Mouse (Mus musculus): ENCODE measurements around the gene Hbs1l. TPM values are rescaled to one million over a fixed set of nuclear protein-coding genes. Genes with fewer than 3 reads are reported as not detected.

The Hbs1l gene
- polyA plus RNA-seq, 1 experiment = 73.6 TPM

DNA sequence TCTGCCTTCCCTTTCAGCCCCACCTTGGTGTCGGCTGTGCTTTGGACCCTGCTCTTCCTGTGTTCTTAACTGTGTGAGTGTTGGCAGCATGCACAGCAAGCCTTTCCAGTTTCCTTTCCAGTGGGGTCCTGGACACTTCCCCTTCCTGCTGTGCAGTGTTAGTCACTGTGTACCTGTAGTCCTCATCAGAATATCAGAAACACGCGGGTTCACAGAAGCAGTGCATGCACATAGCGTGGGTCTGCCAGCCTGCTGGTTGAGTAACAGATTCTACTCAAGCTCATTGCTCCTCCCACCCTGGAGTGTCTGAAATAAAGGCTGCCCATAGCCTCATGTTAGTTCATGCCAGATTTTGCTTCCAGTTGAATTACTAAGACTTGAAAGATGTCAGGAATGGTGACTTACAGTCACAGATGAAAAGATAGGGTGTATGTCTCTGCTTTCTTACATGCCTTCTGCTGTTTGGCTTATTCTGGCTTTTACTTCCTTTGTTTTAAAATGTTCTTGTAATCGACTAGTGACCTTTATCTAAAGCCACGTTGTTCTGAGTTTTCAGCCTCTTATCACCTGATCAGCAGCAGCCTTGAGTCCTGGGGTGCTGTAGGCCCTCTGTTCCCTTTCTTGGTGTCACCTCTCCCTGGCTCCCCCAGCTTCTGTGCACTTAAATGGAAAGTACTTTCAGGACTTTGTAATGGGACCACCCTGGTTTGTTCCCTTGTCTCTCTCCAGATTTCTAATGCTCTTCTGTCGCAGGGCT lies 38.7 kb downstream of the Hbs1l start:
- Histone ChIP-seq H3K4me3 (ENCODE audit: insufficient read depth, low read length) (no peak overlapping the region), H3K4me1 (ENCODE audit: control insufficient read depth, insufficient read depth, low read length) (no peaks in the 10 kb centered on the region), H3K27ac (ENCODE audit: insufficient read depth, low read length) (peak overlapping the region; percentile 63; the same call in 1 of the 2 replicates)
- TF ChIP-seq POLR2A (IDR thresholded peaks at IDR 0.05; ENCODE audit: low read depth, low read length) (no peak), CTCF (IDR thresholded peaks at IDR 0.05; ENCODE audit: borderline replicate concordance, insufficient read depth, low read length) (no peak)

GRCm38 (mm10) chr10:21335534-21335933 lies 39.8 kb downstream of the Hbs1l start:
- H3K4me3 ChIP-seq (ENCODE audit: insufficient read depth, low read length) = no peak overlapping the region
- H3K27ac ChIP-seq (ENCODE audit: insufficient read depth, low read length) = no peak overlapping the region
- TF ChIP-seq POLR2A (IDR thresholded peaks at IDR 0.05; ENCODE audit: low read depth, low read length) (no peak), CTCF (IDR thresholded peaks at IDR 0.05; ENCODE audit: borderline replicate concordance, insufficient read depth, low read length) (no peak)
- no peaks in the 10 kb centered on the region for H3K4me1 ChIP-seq (ENCODE audit: control insufficient read depth, insufficient read depth, low read length)

DNA sequence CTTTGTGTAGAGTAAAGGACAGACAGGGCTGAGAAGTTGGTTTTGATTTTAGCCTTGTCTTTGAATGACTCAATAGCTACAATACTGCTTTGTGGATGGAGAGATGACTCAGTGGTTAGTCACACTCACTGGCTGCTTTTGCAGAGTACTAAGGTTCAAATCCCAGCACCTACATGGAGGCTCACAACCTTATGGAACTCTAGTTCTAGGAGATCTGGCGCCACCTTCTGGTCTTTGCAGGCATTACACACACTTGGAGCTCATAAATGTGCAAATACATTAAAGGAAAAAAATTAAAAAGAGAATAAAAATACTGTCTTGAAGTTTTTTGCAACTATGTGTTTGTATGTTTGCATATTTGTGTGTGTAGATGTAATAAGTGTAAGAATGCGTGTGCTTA lies 41.4 kb downstream of the Hbs1l start:
- Histone ChIP-seq H3K4me1 (ENCODE audit: control insufficient read depth, insufficient read depth, low read length) (no peaks in the 10 kb centered on the region), H3K27ac (ENCODE audit: insufficient read depth, low read length) (no peak overlapping the region), H3K4me3 (ENCODE audit: insufficient read depth, low read length) (no peak overlapping the region)
- TF ChIP-seq POLR2A (IDR thresholded peaks at IDR 0.05; ENCODE audit: low read depth, low read length) (no peak), CTCF (IDR thresholded peaks at IDR 0.05; ENCODE audit: borderline replicate concordance, insufficient read depth, low read length) (no peak)

- Histone ChIP-seq H3K27ac (ENCODE audit: insufficient read depth, low read length) (no peak overlapping the region), H3K4me3 (ENCODE audit: insufficient read depth, low read length) (no peak overlapping the region), H3K4me1 (ENCODE audit: control insufficient read depth, insufficient read depth, low read length) (no peaks in the 10 kb centered on the region)
- no peak for TF ChIP-seq CTCF (IDR thresholded peaks at IDR 0.05; ENCODE audit: borderline replicate concordance, insufficient read depth, low read length)
- no peak for TF ChIP-seq POLR2A (IDR thresholded peaks at IDR 0.05; ENCODE audit: low read depth, low read length)
These were observed 45.9 kb downstream of the Hbs1l start for GRCm38 (mm10) chr10:21341706-21342105.

GRCm38 (mm10) chr10:21342331-21343005 lies 46.7 kb downstream of the Hbs1l start:
- no peak overlapping the region for H3K4me3 ChIP-seq (ENCODE audit: insufficient read depth, low read length)
- no peak overlapping the region for H3K27ac ChIP-seq (ENCODE audit: insufficient read depth, low read length)
- TF ChIP-seq CTCF (IDR thresholded peaks at IDR 0.05; ENCODE audit: borderline replicate concordance, insufficient read depth, low read length) (no peak), POLR2A (IDR thresholded peaks at IDR 0.05; ENCODE audit: low read depth, low read length) (no peak)
- no peaks in the 10 kb centered on the region for H3K4me1 ChIP-seq (ENCODE audit: control insufficient read depth, insufficient read depth, low read length)

DNA sequence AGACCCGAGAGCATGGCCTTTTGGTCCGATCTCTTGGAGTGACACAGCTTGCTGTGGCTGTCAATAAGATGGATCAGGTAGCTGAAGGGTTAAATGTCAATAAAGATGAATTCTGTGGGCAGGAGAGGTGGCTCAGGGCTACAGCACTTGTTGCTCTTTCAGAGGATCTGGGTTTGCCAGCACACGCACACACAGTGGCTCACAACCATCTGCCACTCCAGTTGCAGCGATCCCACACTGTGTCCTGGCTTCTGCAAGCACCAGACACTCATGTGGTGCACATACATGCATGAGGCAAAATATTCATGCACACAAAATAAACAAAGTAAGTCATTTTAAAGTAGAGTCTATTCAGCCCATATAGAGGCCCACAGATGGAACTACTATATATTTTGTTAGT lies 51.6 kb downstream of the Hbs1l start:
- TF ChIP-seq CTCF (IDR thresholded peaks at IDR 0.05; ENCODE audit: borderline replicate concordance, insufficient read depth, low read length) (no peak), POLR2A (IDR thresholded peaks at IDR 0.05; ENCODE audit: low read depth, low read length) (no peak)
- H3K4me3 ChIP-seq (ENCODE audit: insufficient read depth, low read length) = no peak overlapping the region
- H3K27ac ChIP-seq (ENCODE audit: insufficient read depth, low read length) = no peak overlapping the region

DNA sequence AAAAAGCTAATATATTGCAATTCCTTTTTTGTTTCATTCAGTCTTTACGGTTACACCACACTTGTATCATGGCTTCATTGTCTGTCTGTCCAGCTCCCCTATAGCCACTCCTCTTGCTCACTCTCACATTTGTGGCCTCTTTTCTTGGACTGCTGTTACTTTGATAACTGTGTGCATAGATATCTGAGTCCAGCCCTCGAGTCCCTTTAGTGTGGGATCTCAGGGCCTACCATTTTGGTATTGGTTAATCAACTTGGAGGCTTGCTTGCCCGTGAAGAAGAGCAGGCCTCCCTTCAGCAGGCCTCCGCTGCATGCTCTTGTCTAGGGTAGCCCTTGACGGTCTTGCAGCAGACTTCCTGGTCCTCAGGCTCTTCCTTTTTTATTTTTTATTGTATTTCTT lies 53.7 kb downstream of the Hbs1l start:
- TF ChIP-seq CTCF (IDR thresholded peaks at IDR 0.05; ENCODE audit: borderline replicate concordance, insufficient read depth, low read length) = no peak
- no peak for TF ChIP-seq POLR2A (IDR thresholded peaks at IDR 0.05; ENCODE audit: low read depth, low read length)
- Histone ChIP-seq H3K4me1 (ENCODE audit: control insufficient read depth, insufficient read depth, low read length) (no peaks in the 10 kb centered on the region), H3K27ac (ENCODE audit: insufficient read depth, low read length) (no peak overlapping the region), H3K4me3 (ENCODE audit: insufficient read depth, low read length) (no peak overlapping the region)

More for the DNA sequence above, 51.6 kb downstream of the Hbs1l start:
- H3K4me1 ChIP-seq (ENCODE audit: control insufficient read depth, insufficient read depth, low read length) = no peaks in the 10 kb centered on the region

DNA sequence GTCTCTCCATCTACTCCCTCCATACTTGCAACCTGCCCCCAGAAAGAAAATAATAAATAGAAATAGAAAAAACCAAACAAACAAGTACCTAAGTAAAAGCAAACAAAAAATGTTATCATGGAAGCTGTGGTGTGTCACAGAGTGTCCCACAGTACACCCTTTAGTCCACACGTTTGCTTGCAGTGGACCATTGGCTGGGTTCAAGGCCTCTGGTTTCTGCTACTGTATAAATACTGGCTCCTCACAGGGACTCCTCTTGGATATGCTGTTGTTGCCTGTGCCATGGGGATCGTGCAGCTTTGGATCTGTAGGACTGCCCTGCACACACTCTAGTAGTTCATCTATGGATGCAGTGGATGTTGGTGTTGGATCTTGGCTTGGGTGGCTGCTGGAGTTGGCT lies 54.2 kb downstream of the Hbs1l start:
- no peak overlapping the region for H3K27ac ChIP-seq (ENCODE audit: insufficient read depth, low read length)
- H3K4me3 ChIP-seq (ENCODE audit: insufficient read depth, low read length) = no peak overlapping the region
- H3K4me1 ChIP-seq (ENCODE audit: control insufficient read depth, insufficient read depth, low read length) = no peaks in the 10 kb centered on the region
- TF ChIP-seq POLR2A (IDR thresholded peaks at IDR 0.05; ENCODE audit: low read depth, low read length) (no peak), CTCF (IDR thresholded peaks at IDR 0.05; ENCODE audit: borderline replicate concordance, insufficient read depth, low read length) (no peak)

DNA sequence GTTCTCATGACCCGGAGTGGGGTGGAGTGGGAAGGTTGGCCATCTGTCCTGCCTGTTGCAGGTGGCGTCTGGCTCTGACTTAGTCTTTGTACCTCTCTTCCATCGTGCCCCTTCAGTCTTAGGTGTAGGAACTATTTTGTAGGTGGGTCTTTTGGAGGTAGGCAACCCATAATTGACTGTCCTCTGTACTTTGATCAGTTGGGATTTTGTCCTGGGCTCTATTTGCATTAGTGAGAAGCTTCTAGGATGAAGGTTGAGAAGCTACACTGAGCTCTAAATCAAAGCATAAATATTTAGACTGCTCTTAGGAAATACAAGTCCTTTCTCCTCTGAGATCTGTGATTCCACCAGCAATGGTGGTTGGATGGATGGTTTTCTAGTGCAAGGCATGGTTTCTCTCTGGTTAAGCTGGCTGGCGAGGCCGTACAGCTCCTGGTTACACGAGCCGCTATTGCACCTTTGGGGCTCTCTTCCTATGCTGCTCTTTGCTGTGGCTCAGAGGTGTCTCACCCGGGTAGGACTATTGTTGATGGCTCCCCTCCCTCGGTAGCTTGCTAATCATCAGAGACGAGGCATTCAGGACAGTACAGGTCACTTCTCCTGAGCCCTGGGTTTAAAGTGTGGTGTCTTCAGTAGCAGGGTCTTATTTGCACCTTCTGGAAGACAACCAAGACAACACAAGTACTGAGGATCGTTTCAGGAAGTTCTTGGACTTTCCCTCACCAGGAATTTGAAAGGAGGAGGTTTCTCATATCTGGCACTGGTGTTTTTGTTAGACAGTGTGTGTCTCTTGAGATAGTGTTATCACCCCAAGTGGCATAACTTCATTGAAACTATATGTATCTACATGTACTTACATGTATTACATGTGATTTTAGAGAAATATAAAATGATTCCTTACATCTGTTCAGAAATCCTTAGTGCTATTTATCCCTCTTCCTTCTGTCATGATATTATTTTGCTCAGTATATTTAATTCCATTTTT lies 55.0 kb downstream of the Hbs1l start:
- Histone ChIP-seq H3K27ac (ENCODE audit: insufficient read depth, low read length) (no peak overlapping the region), H3K4me1 (ENCODE audit: control insufficient read depth, insufficient read depth, low read length) (no peaks in the 10 kb centered on the region), H3K4me3 (ENCODE audit: insufficient read depth, low read length) (no peak overlapping the region)
- TF ChIP-seq CTCF (IDR thresholded peaks at IDR 0.05; ENCODE audit: borderline replicate concordance, insufficient read depth, low read length) (no peak), POLR2A (IDR thresholded peaks at IDR 0.05; ENCODE audit: low read depth, low read length) (no peak)
